Mouse (Mus musculus) spleen, adult 12 weeks (tissue): ENCODE measurements around the gene Ltv1.

Source experiments
- DNase-seq: peaks from one replicate; pipeline ENCODE4 v3.0.0; 2022; ENCODE audit warnings: low spot score

Ltv1 gene

DNA sequence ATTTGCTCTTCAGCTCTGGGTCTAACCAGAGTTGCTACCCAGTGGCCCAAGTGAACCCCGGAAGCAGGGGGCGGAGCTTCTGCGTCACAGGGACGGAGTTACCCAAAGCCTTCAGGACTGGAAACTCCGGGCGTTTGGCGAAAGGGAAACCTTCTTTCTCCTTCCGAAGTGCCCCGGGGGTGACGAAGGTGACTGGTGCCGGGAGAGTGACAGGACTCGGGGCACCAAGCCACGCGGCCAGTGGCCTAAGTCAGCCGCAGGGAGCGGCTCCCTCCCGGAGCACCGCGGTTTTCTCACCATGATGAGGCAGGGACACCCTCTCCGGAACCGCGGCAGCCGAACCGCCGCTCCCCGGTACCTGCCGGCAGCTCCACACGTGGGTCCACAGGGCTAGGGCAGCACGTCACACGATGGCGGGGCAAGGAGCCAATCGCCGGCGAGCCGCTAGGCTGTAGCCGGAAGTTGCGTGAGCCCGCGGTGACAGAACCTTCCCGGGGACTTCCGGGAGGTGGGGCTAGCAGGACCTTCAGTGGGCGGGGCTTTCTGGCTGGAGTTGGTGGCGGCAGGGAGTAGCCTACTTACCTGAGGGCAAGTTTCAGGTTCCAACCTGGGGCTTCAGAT, at the start of gene Ltv1:
Ltv1 (minus strand) TSS at position 438 of the 621 bp plus-strand sequence.
- peak; percentile 86 for DNase-seq

DNA sequence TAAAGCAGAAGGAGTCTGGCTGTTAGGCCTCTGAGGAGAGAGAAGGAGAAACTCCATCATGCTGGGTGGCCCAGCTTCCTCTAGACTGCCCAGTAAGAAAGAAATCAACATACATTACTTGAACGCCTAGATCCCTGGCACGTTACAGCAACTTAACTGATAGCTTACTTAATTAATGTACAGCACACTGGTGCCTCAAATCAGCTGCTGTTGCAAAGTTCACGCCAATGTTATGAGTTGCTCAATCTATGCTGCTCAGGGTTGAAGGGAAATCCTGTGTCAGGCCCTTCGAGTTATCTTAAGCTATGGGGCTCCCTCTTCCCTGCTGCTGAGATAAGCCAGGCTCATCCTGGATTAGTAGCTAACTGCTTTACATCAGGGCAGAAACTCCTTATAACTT, 47.5 kb upstream of the Ltv1 start:
- DNase-seq = no peak

GRCm38 (mm10) chr10:13238188-13238587, 45.2 kb upstream of the Ltv1 start:
- DNase-seq = no peak

- DNase-seq = no peak
Observed at GRCm38 (mm10) chr10:13236866-13237265, 43.9 kb upstream of the Ltv1 start.

DNA sequence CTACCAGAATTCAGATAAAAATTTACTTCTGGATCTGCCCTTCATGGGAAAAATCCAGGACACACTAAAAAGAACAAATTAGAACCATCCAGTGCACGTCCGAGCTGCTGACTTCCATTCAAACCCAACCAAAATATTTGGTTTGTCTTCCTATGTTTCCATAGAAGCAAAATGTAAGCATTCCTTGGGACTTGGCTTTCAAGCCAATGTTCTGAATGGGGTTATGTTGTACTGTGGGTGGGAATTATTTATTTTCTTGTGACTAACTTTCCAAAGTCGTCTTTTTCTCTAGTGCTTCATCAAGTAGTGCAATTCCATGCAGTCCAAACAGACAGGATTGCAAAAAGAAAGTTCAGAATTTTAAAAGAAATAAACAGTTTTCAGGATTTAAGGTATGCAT, 41.5 kb upstream of the Ltv1 start:
- no peak for DNase-seq

- DNase-seq = no peak
Observed at GRCm38 (mm10) chr10:13233941-13234340, 41.0 kb upstream of the Ltv1 start.

GRCm38 (mm10) chr10:13233143-13233622, 40.2 kb upstream of the Ltv1 start:
- no peak for DNase-seq

- DNase-seq = no peak
Observed at GRCm38 (mm10) chr10:13232443-13233142, 39.6 kb upstream of the Ltv1 start.

DNA sequence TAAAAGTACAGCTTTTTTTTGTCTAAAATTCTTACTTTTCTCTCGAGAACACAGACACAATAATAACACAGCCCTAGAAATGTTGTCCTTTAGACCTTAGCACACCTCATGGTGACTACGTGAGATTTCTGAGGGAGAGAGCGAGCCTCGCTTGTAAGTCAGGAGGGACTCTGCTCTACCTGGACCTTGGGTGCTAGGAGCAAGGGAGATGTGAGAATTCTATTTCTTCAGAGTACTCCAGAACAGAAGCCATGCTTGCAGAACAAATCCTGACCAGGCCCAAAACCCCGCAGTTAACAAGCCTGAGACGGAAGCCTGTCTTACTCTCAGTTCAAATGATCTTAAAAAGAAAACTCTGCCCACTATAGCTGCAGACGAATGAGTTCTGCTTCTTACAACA, 37.7 kb upstream of the Ltv1 start:
- no peak for DNase-seq

DNA sequence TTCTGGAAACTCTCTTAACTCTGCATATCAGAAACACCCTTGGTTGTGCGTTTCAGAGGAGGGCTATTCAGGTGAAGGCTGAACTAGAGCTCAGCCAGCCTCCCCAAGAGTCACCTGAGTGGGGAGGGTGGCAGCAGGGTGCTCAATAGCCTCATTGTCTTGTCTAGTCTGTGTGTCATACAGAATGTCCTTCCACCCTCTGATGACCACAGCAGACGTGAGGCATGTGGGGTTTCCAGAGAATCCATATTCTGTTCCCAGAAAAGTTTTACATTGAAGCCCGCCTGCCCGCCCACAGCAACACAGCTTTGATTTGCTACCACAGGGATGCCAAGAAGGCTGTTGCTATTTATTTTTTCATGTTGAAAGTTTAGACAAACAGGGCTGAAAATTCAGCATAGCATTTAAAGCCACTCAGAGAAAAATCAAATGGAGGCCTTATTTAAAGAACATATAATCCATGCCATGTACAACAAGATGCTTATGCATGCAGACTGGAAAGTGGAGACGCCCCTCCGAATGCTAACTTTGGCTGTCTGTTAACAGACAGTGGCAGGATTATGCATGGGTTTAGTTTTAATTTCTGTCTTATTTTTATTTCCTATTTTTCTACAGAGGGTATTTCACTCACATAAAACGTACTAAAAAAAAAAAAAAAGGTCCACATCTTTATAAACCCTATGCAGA, 32.6 kb upstream of the Ltv1 start:
- DNase-seq = no peak

DNA sequence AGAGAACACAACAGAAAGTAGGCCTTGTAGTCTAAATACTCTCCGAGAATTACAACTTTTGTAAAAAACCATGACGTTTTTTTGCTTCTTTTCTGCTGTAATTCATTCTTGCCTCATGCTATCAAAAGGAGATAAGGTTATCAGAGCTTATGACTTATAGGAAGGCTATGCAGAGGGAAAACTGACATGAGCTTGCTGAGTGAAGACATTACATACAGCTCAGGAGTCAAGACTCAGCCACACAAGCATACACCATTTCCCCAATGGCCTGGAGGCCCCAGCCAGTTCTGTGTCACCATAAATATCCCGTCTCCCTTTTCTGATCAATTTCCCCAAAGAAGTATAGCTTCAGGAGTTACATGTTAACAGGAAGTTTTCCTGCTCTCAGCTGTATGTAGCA, 29.2 kb upstream of the Ltv1 start:
- no peak for DNase-seq

- no peak for DNase-seq
Observed at GRCm38 (mm10) chr10:13220061-13220460, 27.1 kb upstream of the Ltv1 start.

DNA sequence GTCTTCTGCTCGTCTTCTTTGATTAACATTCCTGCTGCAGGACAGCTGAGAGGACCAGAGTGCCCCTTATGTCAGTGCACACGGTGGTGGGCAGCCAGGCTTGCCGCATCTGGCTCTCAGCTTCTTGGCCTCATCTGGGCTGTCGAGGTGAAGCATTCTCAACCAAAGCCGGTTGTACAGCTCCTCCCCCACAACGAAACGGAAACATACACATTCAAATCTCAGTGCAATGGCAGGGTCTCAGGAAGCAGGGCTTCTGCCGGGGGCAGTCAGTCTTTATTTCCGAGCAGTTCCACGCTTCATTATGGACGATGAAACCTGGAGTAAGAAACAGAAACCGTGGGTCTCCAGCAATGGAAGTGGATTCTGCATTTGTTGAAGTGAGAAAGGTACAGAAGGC, 21.0 kb upstream of the Ltv1 start:
- no peak for DNase-seq

DNA sequence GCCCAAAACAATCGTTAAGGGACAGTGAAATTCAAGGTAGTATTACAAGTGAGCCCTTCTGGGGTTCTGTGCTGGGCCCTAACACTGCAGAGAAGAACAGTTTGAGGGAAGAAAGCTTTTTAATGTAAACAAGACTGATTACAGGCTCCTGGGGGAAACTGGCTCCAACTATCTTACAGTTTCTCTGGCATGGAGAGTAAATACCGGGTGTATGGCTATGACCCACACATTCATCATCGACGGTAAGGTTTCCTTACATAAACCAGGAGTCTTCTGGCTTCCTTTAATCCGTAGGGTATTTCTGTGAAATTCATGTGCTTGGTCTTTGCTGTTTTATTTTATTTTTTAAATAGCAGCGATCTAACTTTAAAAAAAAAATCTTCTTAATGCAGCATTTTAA, 19.9 kb upstream of the Ltv1 start:
- no peak for DNase-seq

DNA sequence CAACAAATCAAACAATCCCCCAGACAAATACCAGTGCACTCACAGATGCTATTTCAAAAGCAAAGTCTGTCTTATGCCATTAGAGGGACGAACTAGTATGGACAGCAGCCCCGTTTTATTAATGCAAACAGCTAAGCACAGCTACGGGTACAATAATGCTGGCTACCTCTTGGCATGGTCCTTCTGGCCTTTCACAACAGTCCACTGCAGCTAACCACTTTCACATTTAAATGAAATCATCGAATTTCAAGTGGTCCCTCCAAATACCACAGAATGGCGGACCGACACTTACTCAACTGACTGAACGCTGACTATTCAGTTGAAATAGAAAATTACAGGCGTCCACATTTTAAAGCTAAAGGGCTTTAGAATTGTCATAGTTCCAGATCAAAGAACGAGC, 19.4 kb upstream of the Ltv1 start:
- no peak for DNase-seq

DNA sequence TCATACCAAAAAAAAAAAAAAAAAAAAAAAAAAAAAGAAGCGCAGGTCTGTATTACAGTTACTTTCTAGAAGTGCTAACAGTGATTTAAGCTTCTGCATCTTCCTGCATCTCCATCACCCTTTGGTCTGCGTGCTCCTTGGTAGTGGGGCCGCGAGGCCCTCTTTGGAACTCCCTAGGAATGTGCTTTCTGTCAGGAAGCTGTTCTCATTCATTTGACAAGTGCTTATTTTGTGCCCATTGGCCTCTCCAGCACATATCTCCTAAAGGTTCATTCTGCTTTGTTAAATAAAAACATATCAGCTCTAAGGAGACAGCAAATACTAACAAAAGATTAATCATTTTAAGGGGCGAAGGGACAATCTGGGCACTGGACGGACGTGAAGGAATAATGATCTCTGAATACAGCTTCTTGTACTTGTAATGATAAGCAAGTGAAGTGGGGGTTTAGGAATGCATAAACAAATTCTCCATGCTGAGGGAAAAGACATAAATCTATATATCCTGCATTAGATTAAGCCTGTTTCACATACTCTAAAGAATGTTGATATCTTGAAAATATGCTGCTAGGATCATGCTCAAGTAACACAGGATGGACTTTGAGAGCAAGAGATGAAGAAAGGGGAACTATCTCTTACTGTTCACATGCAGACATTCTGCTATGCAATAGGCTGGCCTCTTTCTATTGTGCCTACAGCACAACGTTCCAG, 17.1 kb upstream of the Ltv1 start:
- DNase-seq = no peak

GRCm38 (mm10) chr10:13209506-13209905, 16.5 kb upstream of the Ltv1 start:
- no peak for DNase-seq

- no peak for DNase-seq
Observed at GRCm38 (mm10) chr10:13209061-13209460, 16.1 kb upstream of the Ltv1 start.

DNA sequence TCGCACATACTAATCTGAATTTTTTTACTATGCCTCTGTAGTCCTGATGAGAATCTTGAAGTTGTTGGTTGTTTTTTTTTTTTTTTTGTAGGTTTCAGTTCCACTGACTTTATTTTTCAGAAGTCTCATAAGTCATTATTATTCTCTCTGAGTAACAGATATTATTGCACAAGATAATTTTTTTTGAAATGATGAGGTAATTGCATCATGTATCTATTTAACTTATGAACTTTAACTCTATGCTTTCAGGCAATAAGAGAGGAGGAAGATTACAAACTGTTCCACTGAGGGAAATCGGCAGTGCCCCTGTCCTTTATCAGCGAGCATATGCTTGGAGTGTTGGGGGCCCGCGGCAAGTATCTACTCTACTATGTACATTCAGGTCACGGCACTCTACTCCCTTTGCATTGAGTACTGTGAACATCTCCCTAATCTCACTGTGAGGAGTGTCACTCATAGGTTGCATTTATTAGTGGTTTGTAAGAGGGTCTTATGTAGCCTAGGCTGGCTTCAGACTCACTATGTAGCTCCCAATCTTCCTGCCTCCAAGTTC, 8.8 kb upstream of the Ltv1 start:
- DNase-seq = no peak

DNA sequence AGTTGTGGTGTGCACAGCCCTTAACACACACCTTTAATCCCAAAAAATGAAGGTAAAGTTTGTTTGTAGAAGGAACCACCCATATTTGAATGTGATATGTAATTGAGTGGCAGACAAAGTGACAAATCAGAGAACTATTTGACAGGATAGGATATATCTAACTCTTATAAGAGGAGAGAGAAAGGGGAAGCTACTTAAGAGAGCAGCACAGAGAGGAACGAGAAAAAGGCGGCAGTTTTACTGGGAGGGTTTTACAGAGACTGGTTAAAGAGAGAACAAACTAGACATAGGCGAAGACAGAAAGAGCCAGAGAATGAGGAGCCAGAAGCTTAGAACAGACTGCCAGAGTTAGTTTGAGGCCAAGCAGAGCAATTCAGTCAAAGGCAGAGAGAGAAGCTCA, 7.9 kb upstream of the Ltv1 start:
- no peak for DNase-seq

DNA sequence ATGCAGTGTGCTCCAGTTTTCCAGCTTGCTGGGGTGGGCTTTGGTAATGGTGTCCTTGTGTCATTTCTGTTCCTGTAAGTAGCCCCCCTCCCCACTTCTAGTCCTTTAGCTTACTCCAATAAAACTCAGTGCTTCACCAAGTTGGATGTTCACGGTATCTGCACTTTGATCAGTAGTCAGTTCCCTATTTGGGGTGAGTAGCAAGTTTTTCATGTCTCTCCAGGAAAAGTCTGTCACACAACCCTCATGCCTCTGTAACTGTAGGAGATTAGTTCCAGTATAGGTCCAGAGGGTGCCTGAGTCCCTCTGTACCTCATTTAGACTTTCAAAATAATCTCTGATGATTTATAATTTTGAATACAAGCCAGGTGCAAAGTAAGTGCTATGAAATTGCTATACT, 6.3 kb upstream of the Ltv1 start:
- no peak for DNase-seq

GRCm38 (mm10) chr10:13196872-13197507, 4.0 kb upstream of the Ltv1 start:
- no peak for DNase-seq
